Mouse (Mus musculus) myocyte (in vitro differentiated cells): ENCODE results near the gene Aamdc. TPM values are rescaled to one million over a fixed set of nuclear protein-coding genes. Genes with fewer than 3 reads are reported as not detected.

Experiments used
- H3K27me3 ChIP-seq: one replicate; pipeline ENCODE4 v1.6.1; 2011; ENCODE audit not compliant: control insufficient read depth, insufficient read depth, insufficient read length
- H3K36me3 ChIP-seq: one replicate; pipeline ENCODE4 v1.6.1; 2011; ENCODE audit not compliant: control insufficient read depth, insufficient read depth
- H3K4me2 ChIP-seq: one replicate; pipeline ENCODE4 v1.6.1; 2011; ENCODE audit warnings: low read depth, control low read depth
- H3K4me3 ChIP-seq: one replicate; pipeline ENCODE4 v1.5.1; 2011; ENCODE audit warnings: mild to moderate bottlenecking, control low read depth, moderate library complexity
- H3K79me2 ChIP-seq: one replicate; pipeline ENCODE4 v1.6.1; 2011; ENCODE audit not compliant: control insufficient read depth, insufficient read depth
- H3ac ChIP-seq: one replicate; pipeline ENCODE4 v1.6.1; 2011; ENCODE audit not compliant: control insufficient read depth, insufficient read length
- CEBPB ChIP-seq: IDR thresholded peaks from 2 replicates; pipeline ENCODE4 v1.6.1; 2011; ENCODE audit warnings: mild to moderate bottlenecking, moderate library complexity; ENCODE audit not compliant: poor library complexity, insufficient read depth, severe bottlenecking
- E2F4 ChIP-seq: IDR thresholded peaks from one replicate; pipeline ENCODE4 v1.6.1; 2011; ENCODE audit warnings: mild to moderate bottlenecking, control low read depth, moderate library complexity; ENCODE audit not compliant: insufficient read depth
- MAX ChIP-seq: IDR thresholded peaks from one replicate; pipeline ENCODE4 v1.6.1; 2011; ENCODE audit warnings: low read depth, mild to moderate bottlenecking, control low read depth
- MYOD1 ChIP-seq, 3 experiments: IDR thresholded peaks; one replicate each; pipeline ENCODE4 v1.6.1; 2011; ENCODE audit warnings: control low read depth in 2 of 3, low read depth in 2 of 3, mild to moderate bottlenecking in 2 of 3, moderate library complexity in 1 of 3; ENCODE audit not compliant: insufficient read length in 2 of 3, control insufficient read depth in 1 of 3
- MYOG ChIP-seq, 3 experiments: IDR thresholded peaks; one replicate each; pipeline ENCODE4 v1.6.1; 2011; ENCODE audit warnings: control low read depth in 2 of 3, low read depth in 2 of 3, mild to moderate bottlenecking in 2 of 3; ENCODE audit not compliant: insufficient read length in 2 of 3, control insufficient read depth in 1 of 3, insufficient read depth in 1 of 3
- POLR2A ChIP-seq: IDR thresholded peaks from one replicate; pipeline ENCODE4 v1.6.1; 2011; ENCODE audit warnings: low read depth, mild to moderate bottlenecking, control low read depth, moderate library complexity; ENCODE audit not compliant: insufficient read length
- POLR2AphosphoS2 ChIP-seq: IDR thresholded peaks from one replicate; pipeline ENCODE4 v1.6.1; 2011; ENCODE audit warnings: low read depth, control low read depth; ENCODE audit not compliant: insufficient read length
- REST ChIP-seq: IDR thresholded peaks from one replicate; pipeline ENCODE4 v1.6.1; 2011; ENCODE audit warnings: mild to moderate bottlenecking, control low read depth, moderate library complexity; ENCODE audit not compliant: insufficient read depth, insufficient read length
- SRF ChIP-seq: IDR thresholded peaks from one replicate; pipeline ENCODE4 v1.6.1; 2011; ENCODE audit warnings: low read depth; ENCODE audit not compliant: control insufficient read depth, insufficient read length
- TCF12 ChIP-seq: IDR thresholded peaks from one replicate; pipeline ENCODE4 v1.6.1; 2011; ENCODE audit warnings: mild to moderate bottlenecking, control low read depth; ENCODE audit not compliant: poor library complexity, insufficient read depth, severe bottlenecking
- TCF3 ChIP-seq: IDR thresholded peaks from one replicate; pipeline ENCODE4 v1.6.1; 2011; ENCODE audit warnings: low read depth, control low read depth; ENCODE audit not compliant: insufficient read length
- USF1 ChIP-seq: IDR thresholded peaks from one replicate; pipeline ENCODE4 v1.6.1; 2011; ENCODE audit warnings: low read depth, mild to moderate bottlenecking, control low read depth, moderate library complexity
- polyA plus RNA-seq: library from polyadenylated mRNA; unstranded; fragments of >200 nt; fragmentation: generic; extraction: Trizol; gene quantifications from one replicate; pipeline ENCODE4 v1.2.1, GENCODE M21; 2012; ENCODE audit warnings: missing spikeins

The Aamdc gene
- polyA plus RNA-seq, 1 experiment = 127 TPM

DNA sequence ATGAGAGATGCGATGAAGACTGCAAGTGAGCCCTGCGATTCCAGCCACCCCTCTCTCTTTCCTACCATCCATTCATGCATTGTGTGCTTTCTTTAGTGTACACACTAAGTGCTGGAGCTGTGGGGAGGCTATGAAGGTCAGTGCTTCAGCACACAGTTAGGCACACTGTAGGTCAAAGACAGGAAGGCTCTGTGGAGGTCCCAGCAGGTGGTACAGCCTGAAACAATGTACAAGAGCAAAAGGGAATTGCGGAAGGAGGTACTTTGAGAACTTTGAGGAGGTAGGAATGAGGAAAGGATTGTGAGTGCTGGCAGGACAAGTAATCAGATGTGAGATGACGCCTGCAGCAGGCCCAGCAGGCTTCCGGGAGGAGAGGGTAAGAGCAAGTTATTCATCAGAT lies 43.8 kb downstream of the Aamdc start:
- H3ac ChIP-seq = no peak overlapping the region
- TF ChIP-seq MYOG (IDR thresholded peaks at IDR 0.05; ENCODE audit: control insufficient read depth in 1 of 3, insufficient read depth in 1 of 3, insufficient read length in 2 of 3, low read depth in 2 of 3) (no peak), USF1 (no peak), POLR2A (no peak), REST (no peak), MAX (no peak), SRF (no peak), CEBPB (no peak), MYOD1 (IDR thresholded peaks at IDR 0.05; ENCODE audit: control insufficient read depth in 1 of 3, insufficient read length in 2 of 3, low read depth in 2 of 3) (no peak), TCF12 (no peak), POLR2AphosphoS2 (no peak), TCF3 (no peak)
- no peaks in the 10 kb centered on the region for H3K27me3 ChIP-seq
- peaks cover 11% of the 10 kb centered on the region for H3K36me3 ChIP-seq
- H3K4me3 ChIP-seq = no peak overlapping the region
- no peaks in the 10 kb centered on the region for H3K79me2 ChIP-seq
- H3K4me2 ChIP-seq = no peak overlapping the region

DNA sequence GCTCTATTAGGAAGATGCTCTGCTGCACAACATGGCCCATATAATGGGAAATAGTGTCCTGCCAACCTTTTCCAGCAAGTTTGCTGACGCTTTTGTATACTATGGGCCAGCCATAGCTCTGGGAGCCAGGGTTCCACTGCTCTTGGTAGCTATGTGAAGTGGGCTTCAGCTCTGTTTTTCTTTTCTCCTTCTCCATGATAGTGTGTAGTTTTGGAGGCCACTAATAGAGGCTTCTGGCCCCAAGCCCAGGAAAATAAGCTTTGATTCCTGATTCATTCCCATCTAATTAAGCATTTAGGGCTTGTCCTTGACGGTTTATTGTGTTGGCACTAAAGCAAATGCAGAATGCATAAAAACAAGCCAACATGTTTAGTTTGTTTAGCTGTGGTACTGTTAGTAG lies 59.4 kb downstream of the Aamdc start:
- H3K4me2 ChIP-seq = no peak overlapping the region
- no peaks in the 10 kb centered on the region for H3K79me2 ChIP-seq
- peaks cover 20% of the 10 kb centered on the region for H3K36me3 ChIP-seq
- no peak overlapping the region for H3K4me3 ChIP-seq
- H3ac ChIP-seq = no peak overlapping the region
- no peaks in the 10 kb centered on the region for H3K27me3 ChIP-seq
- TF ChIP-seq TCF12 (no peak), MYOG (IDR thresholded peaks at IDR 0.05; ENCODE audit: control insufficient read depth in 1 of 3, insufficient read depth in 1 of 3, insufficient read length in 2 of 3, low read depth in 2 of 3) (no peak), POLR2AphosphoS2 (no peak), MYOD1 (IDR thresholded peaks at IDR 0.05; ENCODE audit: control insufficient read depth in 1 of 3, insufficient read length in 2 of 3, low read depth in 2 of 3) (no peak), USF1 (no peak), POLR2A (no peak), SRF (no peak), TCF3 (no peak), E2F4 (no peak), REST (no peak), CEBPB (no peak), MAX (no peak)

DNA sequence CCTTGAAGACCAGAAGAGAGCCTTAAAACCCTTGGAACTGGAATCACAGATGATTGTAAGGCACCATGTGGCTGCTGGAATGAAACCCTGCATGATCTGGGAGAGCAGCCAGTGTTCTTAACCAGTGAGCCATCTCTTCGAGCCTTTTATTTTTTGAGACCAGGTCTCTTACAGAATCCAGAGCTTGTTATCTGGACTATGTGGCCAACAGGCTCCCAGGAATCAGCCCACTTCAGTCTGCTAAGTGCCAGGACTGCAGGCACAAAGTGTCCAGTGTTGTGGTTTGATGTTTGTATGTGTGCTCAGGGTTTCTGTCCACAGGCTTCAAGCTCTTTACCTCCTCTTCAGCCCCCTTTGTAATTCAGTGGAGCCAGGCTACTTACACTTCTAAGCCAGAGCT lies 64.5 kb downstream of the Aamdc start:
- Histone ChIP-seq H3K4me2 (no peak overlapping the region), H3K79me2 (no peaks in the 10 kb centered on the region), H3K27me3 (no peaks in the 10 kb centered on the region), H3K36me3 (peaks cover 20% of the 10 kb centered on the region), H3K4me3 (no peak overlapping the region), H3ac (no peak overlapping the region)
- TF ChIP-seq MAX = no peak
- TF ChIP-seq MYOG (IDR thresholded peaks at IDR 0.05; ENCODE audit: control insufficient read depth in 1 of 3, insufficient read depth in 1 of 3, insufficient read length in 2 of 3, low read depth in 2 of 3) = no peak
- TF ChIP-seq POLR2A = no peak
- TF ChIP-seq REST = no peak
- no peak for TF ChIP-seq TCF3
- TF ChIP-seq USF1 = no peak
- TF ChIP-seq TCF12 = no peak
- no peak for TF ChIP-seq POLR2AphosphoS2
- TF ChIP-seq SRF = no peak

DNA sequence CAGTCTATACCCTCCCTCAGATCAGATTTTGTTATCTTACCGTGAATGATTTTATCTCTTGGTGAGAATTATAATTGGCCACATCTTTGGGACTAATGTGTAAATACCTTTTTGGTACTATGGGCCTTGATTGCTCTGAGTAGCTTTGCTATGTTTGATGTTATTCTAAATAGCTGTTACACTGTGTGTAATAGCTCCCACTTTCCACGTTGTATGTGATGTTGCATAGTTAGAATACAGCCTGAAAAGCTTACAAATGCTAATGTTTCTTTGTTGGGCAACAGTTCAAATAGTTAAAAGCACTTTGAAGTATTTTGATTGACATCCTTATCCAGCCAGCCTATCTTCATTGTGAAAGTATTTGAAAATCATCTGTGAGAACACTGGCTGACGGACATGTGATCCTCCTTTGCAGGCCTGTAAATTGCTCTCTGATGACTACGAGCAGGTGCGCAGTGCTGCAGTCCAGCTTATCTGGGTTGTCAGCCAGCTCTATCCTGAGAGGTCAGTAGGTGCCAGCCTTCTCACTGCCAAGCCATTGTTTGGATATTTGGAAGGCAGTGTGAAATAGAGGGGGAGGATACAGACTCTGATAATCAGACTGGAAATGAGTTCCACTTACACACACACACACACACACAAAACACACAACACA lies 78.6 kb downstream of the Aamdc start:
- Histone ChIP-seq H3K79me2 (no peaks in the 10 kb centered on the region), H3ac (no peak overlapping the region), H3K36me3 (no peaks in the 10 kb centered on the region), H3K27me3 (no peaks in the 10 kb centered on the region), H3K4me3 (no peak overlapping the region), H3K4me2 (no peak overlapping the region)
- TF ChIP-seq USF1 (no peak), MYOD1 (IDR thresholded peaks at IDR 0.05; ENCODE audit: control insufficient read depth in 1 of 3, insufficient read length in 2 of 3, low read depth in 2 of 3) (peak; percentile 61 to 88 (median 87)), TCF3 (no peak)

Other genes starting within 250 kb of the Aamdc start
- gene Usp35, start 247.5 kb downstream of the Aamdc start, polyA plus RNA-seq = 1.6 TPM
- 2.3 TPM for gene Kctd21, start 247.2 kb downstream of the Aamdc start, polyA plus RNA-seq
- gene Alg8, start 207.9 kb downstream of the Aamdc start, polyA plus RNA-seq = 15.1 TPM
- 211 TPM for gene Ndufc2, start 179.5 kb downstream of the Aamdc start, polyA plus RNA-seq
- 0.02 TPM for gene Thrsp, start 161.8 kb downstream of the Aamdc start, polyA plus RNA-seq
- 0.10 TPM for gene Kctd14, start 128.2 kb downstream of the Aamdc start, polyA plus RNA-seq
- 24.9 TPM for gene Ints4, start 98.5 kb downstream of the Aamdc start, polyA plus RNA-seq
- gene Rsf1, start 392 bp upstream of the Aamdc start, polyA plus RNA-seq = 4.3 TPM
- 56.3 TPM for gene Clns1a, start 117.1 kb upstream of the Aamdc start, polyA plus RNA-seq
- 0.56 TPM for gene Aqp11, start 158.8 kb upstream of the Aamdc start, polyA plus RNA-seq
- 33.2 TPM for gene Pak1, start 209.0 kb upstream of the Aamdc start, polyA plus RNA-seq